Mouse (Mus musculus) cerebellum, adult 2 months (tissue): ENCODE measurements around the gene Slc7a1.

ENCODE experiments used
- CTCF ChIP-seq: fragments of 200-500 bp; IDR thresholded peaks from 2 replicates; pipeline ENCODE4 v1.5.1; 2011; ENCODE audit warnings: low read depth, mild to moderate bottlenecking, control low read depth, low read length, moderate library complexity, borderline replicate concordance; ENCODE audit not compliant: insufficient read depth
- POLR2A ChIP-seq: fragments of 200-500 bp; IDR thresholded peaks from 2 replicates; pipeline ENCODE4 v1.6.1; 2011; ENCODE audit warnings: low read length, control low read depth, borderline replicate concordance; ENCODE audit not compliant: insufficient read depth

- TF ChIP-seq CTCF (no peak), POLR2A (no peak)
These were observed 16.8 kb upstream of the Slc7a1 start for GRCm38 (mm10) chr5:148416461-148416860.
